25 mouse cellular contexts compared by ENCODE assay signal in the genomic region with DNA sequence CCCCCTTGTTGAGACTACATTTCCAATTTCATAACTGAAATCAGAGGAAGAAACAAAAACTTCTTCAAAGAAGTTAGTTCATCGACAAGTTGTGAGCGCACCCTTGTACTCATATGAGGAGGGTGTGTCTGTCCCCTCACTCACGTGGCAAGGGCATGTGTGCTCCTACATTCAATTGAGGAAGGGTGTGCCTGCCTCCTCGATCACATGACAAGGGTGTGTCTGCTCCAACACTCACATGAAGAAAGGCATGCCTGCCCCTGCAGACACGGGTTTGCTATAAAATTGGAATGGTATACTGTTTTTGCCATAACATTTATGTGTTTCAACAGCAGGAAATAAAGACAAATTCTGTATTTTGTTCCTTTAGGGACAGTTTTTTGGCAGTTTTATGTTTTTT.
DNase-seq lines count a peak whose midpoint lies in the region; ATAC-seq and TF ChIP-seq lines count a peak whose summit lies in the region.
"Had no signal": no experiment of that assay in that cellular context is flagged by ENCODE, and none has a peak within 500 bp of the region (broad histone marks: within the 10 kb centered on the region; RNA-seq: fewer than 3 reads in every experiment).

No protein-coding gene starts in this region.

- no peaks in the 10 kb centered on the region for H3K4me1 ChIP-seq in heart, adult 2 months (ENCODE audit: control insufficient read depth, insufficient read depth, low read length)
- H3K4me1 ChIP-seq in hindbrain, embryonic 10.5 days (replicated peaks): no peaks in the 10 kb centered on the region
- H3K4me1 ChIP-seq: embryonic facial prominence, embryonic 12.5 days; embryonic facial prominence, embryonic 15.5 days; heart, embryonic 12.5 days; heart, embryonic 15.5 days had no signal

- ATAC-seq in granulocyte monocyte progenitor cell, adult 5-6 weeks (replicated peaks; ENCODE audit: poor library complexity, severe bottlenecking): peak; percentile 56
- ATAC-seq in megakaryocyte progenitor cell, adult 5-6 weeks (replicated peaks; ENCODE audit: poor library complexity): 0 out of 2 replicates have a peak, but pooled peaks have one; percentile 16
- ATAC-seq: forebrain, embryonic 14.5 days; forebrain, postnatal 0 days; hindbrain, postnatal 0 days; inflammation-experienced regulatory T-cells, adult 6 months; intestine, embryonic 16.5 days had no signal

- 72% methylated on average over 5 of the region's 5 CpGs for WGBS in heart, adult 2 months
- WGBS in hindbrain, embryonic 10.5 days: 86% methylated on average over 5 of the region's 5 CpGs

- no peaks in the 10 kb centered on the region for H3K27me3 ChIP-seq in heart, adult 2 months (ENCODE audit: control insufficient read depth, insufficient read depth, low read length)
- no peaks in the 10 kb centered on the region for H3K27me3 ChIP-seq in hindbrain, embryonic 10.5 days (ENCODE audit: insufficient read depth, poor library complexity, severe bottlenecking)
- H3K27me3 ChIP-seq: embryonic facial prominence, embryonic 12.5 days; embryonic facial prominence, embryonic 15.5 days; heart, embryonic 12.5 days; heart, embryonic 15.5 days had no signal

- intact Hi-C loops in heart, adult 2 months (cut with DNase I): no loop called here

- TF ChIP-seq CTCF in heart, adult 2 months (IDR thresholded peaks at IDR 0.05): no peak

- TF ChIP-seq POLR2A in heart, adult 2 months (IDR thresholded peaks at IDR 0.05; ENCODE audit: insufficient read depth, low read depth, low read length): no peak

- no peak overlapping the region for H3K9ac ChIP-seq in heart, adult 2 months (ENCODE audit: low read depth, low read length)
- H3K9ac ChIP-seq: embryonic facial prominence, embryonic 12.5 days; embryonic facial prominence, embryonic 15.5 days; forebrain, postnatal 0 days; heart, embryonic 12.5 days; heart, embryonic 15.5 days; hindbrain, embryonic 14.5 days had no signal

- DNase-seq in heart, adult 11 months: peak; percentile 43
- DNase-seq in heart, adult 2 months: no peak
- no peak for DNase-seq in kidney, postnatal 36 days
- DNase-seq in hindbrain, embryonic 10.5 days (ENCODE audit: low spot score): no peak
- DNase-seq: adrenal gland, adult 2 months; adrenal gland, postnatal 14 days; cerebellum, adult 11 months; cerebellum, adult 2 months; cerebellum, adult 9-11 months; cerebellum, postnatal 25 days; forebrain, postnatal 0 days; gastrocnemius, postnatal 25 days; heart, postnatal 10 days; heart, postnatal 36 days had no signal

- H3K27ac ChIP-seq in heart, adult 2 months: no peak overlapping the region
- no peak overlapping the region for H3K27ac ChIP-seq in hindbrain, embryonic 10.5 days
- H3K27ac ChIP-seq: embryonic facial prominence, embryonic 12.5 days; embryonic facial prominence, embryonic 15.5 days; heart, embryonic 15.5 days; hindbrain, embryonic 14.5 days; hindbrain, postnatal 0 days had no signal

- H3K9me3 ChIP-seq in hindbrain, embryonic 10.5 days: no peaks in the 10 kb centered on the region
- H3K9me3 ChIP-seq: embryonic facial prominence, embryonic 12.5 days; embryonic facial prominence, embryonic 15.5 days; heart, embryonic 12.5 days; heart, embryonic 15.5 days had no signal

- no peaks in the 10 kb centered on the region for H3K36me3 ChIP-seq in heart, adult 2 months (ENCODE audit: control insufficient read depth, insufficient read depth, low read length)
- no peaks in the 10 kb centered on the region for H3K36me3 ChIP-seq in hindbrain, embryonic 10.5 days
- H3K36me3 ChIP-seq: embryonic facial prominence, embryonic 12.5 days; embryonic facial prominence, embryonic 15.5 days; heart, embryonic 12.5 days; heart, embryonic 15.5 days had no signal

- no peaks in the 10 kb centered on the region for H3K79me2 ChIP-seq in heart, adult 2 months (replicated peaks; ENCODE audit: control insufficient read depth, insufficient read depth, low read length)

- no peak overlapping the region for H3K4me3 ChIP-seq in heart, adult 2 months
- H3K4me3 ChIP-seq in hindbrain, embryonic 10.5 days: no peak overlapping the region
- H3K4me3 ChIP-seq: embryonic facial prominence, embryonic 12.5 days; embryonic facial prominence, embryonic 15.5 days; heart, embryonic 12.5 days; heart, embryonic 15.5 days had no signal

- TF ChIP-seq EP300 in heart, adult 2 months (IDR thresholded peaks at IDR 0.05; ENCODE audit: insufficient read depth, low read depth, low read length): no peak
